Mouse (Mus musculus) kidney, adult 2 months (tissue): ENCODE data around the gene Gmip.

ENCODE experiments used
- CTCF ChIP-seq: fragments of 200-500 bp; conservative IDR thresholded peaks from 2 replicates; pipeline ENCODE4 v1.5.1; 2011; ENCODE audit warnings: low read depth, mild to moderate bottlenecking, control low read depth, low read length, moderate library complexity, mixed read lengths; ENCODE audit not compliant: insufficient read depth, insufficient read length
- POLR2A ChIP-seq: fragments of 200-500 bp; IDR thresholded peaks from one replicate; pipeline ENCODE4 v1.6.1; 2011; ENCODE audit warnings: low read depth, low read length, control low read depth

- TF ChIP-seq POLR2A (peak; percentile 3), CTCF (no peak)
Measured at GRCm38 (mm10) chr8:69822386-69823191, 14.1 kb downstream of the Gmip start, which contains the start of gene Lpar2.
